Mouse (Mus musculus) neutrophil, adult 65 days (primary cell): ENCODE results near the gene Cdon. TPM values are rescaled to one million over a fixed set of nuclear protein-coding genes. Genes with fewer than 3 reads are reported as not detected.

Experiments used
- total RNA-seq: library from RNA; stranded (reverse); gene quantifications from 2 replicates; pipeline ENCODE4 v1.2.4, GENCODE M21; 2023

Gene Cdon
- 0.45 and 2.4 TPM in 2 replicates for total RNA-seq

DNA sequence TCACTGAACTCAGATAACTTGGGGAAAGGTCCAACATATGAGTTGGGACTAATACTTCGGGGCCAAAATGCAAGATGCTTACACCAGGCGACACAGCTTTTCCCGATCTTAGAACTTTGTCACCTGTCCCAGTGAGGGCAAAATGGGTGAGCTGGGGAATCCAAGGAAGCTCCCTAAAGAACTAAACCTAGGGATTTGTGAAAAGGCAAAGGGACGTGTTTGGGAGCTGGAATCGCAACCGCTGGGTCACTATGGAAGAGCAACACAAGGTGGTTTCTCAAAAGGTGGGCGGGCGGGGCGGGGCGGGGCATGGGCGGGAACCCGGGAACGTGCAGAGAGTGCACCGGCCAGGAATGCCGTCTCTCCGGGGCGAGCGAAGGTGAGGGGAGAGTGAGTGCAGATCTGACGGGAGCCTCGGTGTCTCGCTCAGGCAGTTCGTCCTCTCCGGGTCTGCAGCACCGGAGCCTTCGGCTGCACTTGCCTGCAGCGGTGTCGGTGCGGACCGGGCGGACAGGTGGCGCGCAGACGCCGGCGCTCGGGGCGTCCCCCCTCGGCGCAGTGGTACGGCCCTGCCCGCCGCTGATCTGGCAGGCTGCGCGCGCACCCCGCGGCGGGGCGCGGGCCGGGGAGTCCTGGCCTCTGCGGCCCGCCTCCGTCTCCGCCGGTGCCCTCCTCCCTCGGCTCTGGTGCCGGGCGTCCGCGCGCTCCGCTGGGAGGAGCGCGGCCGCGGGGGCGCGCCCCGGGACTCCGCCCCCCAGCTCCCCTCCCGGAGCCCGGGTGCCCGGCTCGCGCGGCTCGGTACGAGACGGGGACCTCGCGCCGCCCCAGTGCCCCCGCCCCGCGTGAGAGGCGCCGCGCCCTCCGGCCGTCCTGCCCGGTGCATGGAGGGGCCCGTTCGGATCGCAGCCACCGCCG is at the start of gene Cdon:
TSS of gene Cdon (plus strand) at position 324 of the 915 bp plus-strand sequence.

DNA sequence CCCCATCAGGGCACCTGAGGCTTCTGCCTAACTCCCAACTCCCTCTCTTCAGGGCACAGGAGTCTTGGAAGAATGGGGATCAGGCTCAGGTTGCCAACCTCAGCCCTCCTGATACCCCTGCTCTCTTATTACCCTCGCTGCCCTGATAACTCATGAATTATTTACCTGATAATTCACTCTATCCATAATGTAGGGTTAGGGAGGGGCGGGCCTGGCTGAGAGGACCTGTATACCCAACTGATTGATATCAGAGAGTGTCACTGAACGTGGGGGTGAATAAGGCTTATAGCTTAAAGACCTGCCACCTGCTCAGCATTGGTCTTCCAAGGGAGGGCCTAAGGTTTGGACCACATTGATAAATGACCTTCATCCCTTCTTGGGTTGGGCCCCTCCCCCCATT is 97.2 kb downstream of the Cdon start, which contains the start of gene Gm1113:
TSS of gene Gm1113 (minus strand) at position 101 of the 400 bp plus-strand sequence.

Other genes with a start within 250 kb of the Cdon start
- gene Dcps, start 245.1 kb upstream of the Cdon start, total RNA-seq: 14.4 and 15.9 TPM in 2 replicates
- 88.2 and 104 TPM in 2 replicates for gene Srpr, start 221.0 kb upstream of the Cdon start, total RNA-seq
- gene Tirap, start 220.8 kb upstream of the Cdon start, total RNA-seq: 60.8 and 66.7 TPM in 2 replicates
- gene Foxred1, start 210.1 kb upstream of the Cdon start, total RNA-seq: 18.9 and 19.3 TPM in 2 replicates
- 9.4 and 9.8 TPM in 2 replicates for gene Fam118b, start 153.3 kb upstream of the Cdon start, total RNA-seq
- gene Rpusd4, start 153.3 kb upstream of the Cdon start, total RNA-seq: 8.4 and 10.0 TPM in 2 replicates
- not detected in 2 replicates for gene Gm1113, start 97.1 kb downstream of the Cdon start, total RNA-seq
- gene Ddx25, start 137.4 kb downstream of the Cdon start, total RNA-seq: 0.19 and 0.39 TPM in 2 replicates
- gene Pus3, start 137.5 kb downstream of the Cdon start, total RNA-seq: 4.9 and 7.9 TPM in 2 replicates
- not detected in 2 replicates for gene Pate2, start 149.2 kb downstream of the Cdon start, total RNA-seq
- gene Hyls1, start 149.3 kb downstream of the Cdon start, total RNA-seq: 6.3 and 7.8 TPM in 2 replicates
- gene Pate4, start 190.8 kb downstream of the Cdon start, total RNA-seq: not detected in 2 replicates
- not detected in 2 replicates for gene Pate3, start 227.1 kb downstream of the Cdon start, total RNA-seq